Mouse (Mus musculus): ENCODE measurements around the gene Rab11fip4. TPM values are rescaled to one million over a fixed set of nuclear protein-coding genes. Genes with fewer than 3 reads are reported as not detected.

Rab11fip4 gene
- polyA plus RNA-seq, 1 experiment, result 94.8 TPM

DNA sequence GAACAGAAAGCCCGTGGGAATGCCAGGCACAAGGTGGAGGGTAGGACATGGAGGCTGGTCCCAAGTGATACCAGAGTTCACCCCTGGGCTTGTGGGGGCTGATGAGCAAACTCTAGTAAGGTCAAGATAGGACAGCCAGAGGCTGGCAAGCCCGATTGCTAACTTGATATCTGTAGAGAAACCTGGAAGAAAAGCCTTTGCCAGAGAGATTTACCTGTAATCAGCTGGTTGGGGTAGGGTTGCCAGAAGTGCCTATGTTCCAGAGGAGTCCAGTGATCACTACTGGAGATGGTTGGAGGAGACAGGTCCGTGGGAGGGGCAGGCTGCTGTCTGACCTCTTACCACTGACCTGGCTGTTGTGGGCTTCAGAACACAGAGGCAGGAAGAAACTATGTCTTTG lies 126.3 kb downstream of the Rab11fip4 start:
- TF ChIP-seq POLR2A (IDR thresholded peaks at IDR 0.05; ENCODE audit: borderline replicate concordance, insufficient read depth, low read length), result no peak
- TF ChIP-seq CTCF (IDR thresholded peaks at IDR 0.05; ENCODE audit: borderline replicate concordance, insufficient read depth, low read depth, low read length), result no peak
- WGBS, result 81% methylated on average over 3 of the region's 3 CpGs
- Histone ChIP-seq H3K4me1 (ENCODE audit: control insufficient read depth, insufficient read depth, low read length) (no peaks in the 10 kb centered on the region), H3K27ac (ENCODE audit: insufficient read depth, low read length) (no peak overlapping the region), H3K4me3 (replicated peaks; ENCODE audit: insufficient read depth, low read depth, low read length) (no peak overlapping the region), H3K27me3 (ENCODE audit: control insufficient read depth, insufficient read depth, low read length) (no peaks in the 10 kb centered on the region)
- DNase-seq, result no peak

DNA sequence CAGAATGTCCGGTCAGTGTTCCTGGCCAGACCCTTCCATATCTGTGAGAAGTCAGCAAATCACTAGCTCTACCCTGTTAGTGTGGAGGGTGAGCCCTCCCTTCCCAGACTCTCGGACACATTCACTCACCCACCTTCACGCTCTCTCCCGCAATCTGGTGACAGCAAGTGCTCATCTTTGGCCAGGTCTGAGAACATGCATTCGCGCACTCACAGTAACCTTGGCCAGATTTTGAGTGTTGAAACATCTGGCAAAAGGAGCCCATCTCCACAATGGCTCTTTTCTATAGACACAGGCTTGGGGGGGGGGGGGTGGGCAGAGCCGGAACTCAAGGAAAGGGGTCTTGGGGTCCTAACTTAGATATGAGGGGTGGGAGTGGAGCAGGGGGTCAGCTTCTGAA lies 126.8 kb downstream of the Rab11fip4 start:
- Histone ChIP-seq H3K4me3 (replicated peaks; ENCODE audit: insufficient read depth, low read depth, low read length) (no peak overlapping the region), H3K27ac (ENCODE audit: insufficient read depth, low read length) (no peak overlapping the region), H3K27me3 (ENCODE audit: control insufficient read depth, insufficient read depth, low read length) (no peaks in the 10 kb centered on the region), H3K4me1 (ENCODE audit: control insufficient read depth, insufficient read depth, low read length) (no peaks in the 10 kb centered on the region)
- TF ChIP-seq POLR2A (IDR thresholded peaks at IDR 0.05; ENCODE audit: borderline replicate concordance, insufficient read depth, low read length) (no peak), CTCF (IDR thresholded peaks at IDR 0.05; ENCODE audit: borderline replicate concordance, insufficient read depth, low read depth, low read length) (no peak)
- 72% methylated on average over 7 of the region's 7 CpGs for WGBS
- DNase-seq, result no peak

GRCm38 (mm10) chr11:79718202-79718601 lies 127.2 kb downstream of the Rab11fip4 start:
- Histone ChIP-seq H3K4me1 (ENCODE audit: control insufficient read depth, insufficient read depth, low read length) (no peaks in the 10 kb centered on the region), H3K4me3 (replicated peaks; ENCODE audit: insufficient read depth, low read depth, low read length) (no peak overlapping the region), H3K27ac (ENCODE audit: insufficient read depth, low read length) (no peak overlapping the region), H3K27me3 (ENCODE audit: control insufficient read depth, insufficient read depth, low read length) (no peaks in the 10 kb centered on the region)
- TF ChIP-seq CTCF (IDR thresholded peaks at IDR 0.05; ENCODE audit: borderline replicate concordance, insufficient read depth, low read depth, low read length), result no peak
- WGBS, result 69% methylated on average over 6 of the region's 6 CpGs
- no peak for DNase-seq

DNA sequence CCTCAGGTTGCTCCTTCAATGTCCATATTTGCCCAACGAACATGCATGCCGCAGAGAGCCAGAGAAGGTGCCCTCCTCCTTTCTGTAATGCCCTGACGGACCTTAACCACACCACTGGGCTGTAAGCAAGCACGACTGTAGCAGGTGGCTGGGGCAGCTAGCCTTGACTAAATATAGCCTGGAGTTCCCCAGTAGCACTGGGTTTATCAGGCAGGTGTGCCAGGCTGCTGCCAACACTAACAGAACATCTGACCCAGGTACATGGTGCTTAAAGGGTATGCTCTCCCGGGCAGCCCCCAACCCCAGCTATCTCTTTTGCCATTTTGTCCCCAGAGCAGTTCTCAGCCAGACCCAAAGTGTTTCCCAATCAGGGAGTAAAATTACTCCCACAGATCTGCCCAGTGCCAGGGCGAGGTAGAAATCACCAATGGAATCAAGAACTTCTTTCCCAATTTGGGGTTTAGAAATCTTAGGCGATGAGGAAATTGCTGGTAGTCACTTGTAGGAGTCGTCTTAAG lies 127.9 kb downstream of the Rab11fip4 start:
- 91% methylated on average over 8 of the region's 8 CpGs for WGBS
- DNase-seq, result no peak
- TF ChIP-seq POLR2A (IDR thresholded peaks at IDR 0.05; ENCODE audit: borderline replicate concordance, insufficient read depth, low read length), result no peak
- no peak for TF ChIP-seq CTCF (IDR thresholded peaks at IDR 0.05; ENCODE audit: borderline replicate concordance, insufficient read depth, low read depth, low read length)
- Histone ChIP-seq H3K4me3 (replicated peaks; ENCODE audit: insufficient read depth, low read depth, low read length) (no peak overlapping the region), H3K4me1 (ENCODE audit: control insufficient read depth, insufficient read depth, low read length) (no peaks in the 10 kb centered on the region), H3K27ac (ENCODE audit: insufficient read depth, low read length) (no peak overlapping the region), H3K27me3 (ENCODE audit: control insufficient read depth, insufficient read depth, low read length) (no peaks in the 10 kb centered on the region)

DNA sequence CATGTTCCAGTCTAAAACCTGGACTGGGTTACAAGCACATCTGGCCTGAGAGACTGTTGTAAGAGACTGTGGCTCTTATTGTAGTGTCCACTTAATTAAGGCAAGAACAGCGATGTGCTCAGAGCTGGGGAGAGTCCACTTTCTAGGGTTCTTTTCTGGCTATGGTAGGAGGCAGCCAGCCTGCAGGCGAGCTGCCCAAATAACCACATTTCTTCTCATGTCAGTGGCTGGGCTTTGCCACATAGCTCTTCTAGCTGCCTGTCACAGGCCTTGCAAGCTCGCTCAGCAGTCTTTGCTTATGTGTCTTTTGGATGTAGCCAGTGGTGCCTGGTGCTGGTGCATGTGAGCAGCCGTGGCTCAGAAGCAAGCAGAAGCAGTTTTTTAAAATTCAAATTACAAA lies 129.7 kb downstream of the Rab11fip4 start:
- TF ChIP-seq POLR2A (IDR thresholded peaks at IDR 0.05; ENCODE audit: borderline replicate concordance, insufficient read depth, low read length) (no peak), CTCF (IDR thresholded peaks at IDR 0.05; ENCODE audit: borderline replicate concordance, insufficient read depth, low read depth, low read length) (no peak)
- Histone ChIP-seq H3K4me3 (replicated peaks; ENCODE audit: insufficient read depth, low read depth, low read length) (no peak overlapping the region), H3K4me1 (ENCODE audit: control insufficient read depth, insufficient read depth, low read length) (no peaks in the 10 kb centered on the region), H3K27me3 (ENCODE audit: control insufficient read depth, insufficient read depth, low read length) (no peaks in the 10 kb centered on the region), H3K27ac (ENCODE audit: insufficient read depth, low read length) (no peak overlapping the region)
- WGBS, result 79% methylated on average over 4 of the region's 4 CpGs
- DNase-seq, result no peak

- Histone ChIP-seq H3K4me1 (ENCODE audit: control insufficient read depth, insufficient read depth, low read length) (no peaks in the 10 kb centered on the region), H3K4me3 (replicated peaks; ENCODE audit: insufficient read depth, low read depth, low read length) (no peak overlapping the region), H3K27me3 (ENCODE audit: control insufficient read depth, insufficient read depth, low read length) (no peaks in the 10 kb centered on the region), H3K27ac (ENCODE audit: insufficient read depth, low read length) (no peak overlapping the region)
- no peak for DNase-seq
- TF ChIP-seq POLR2A (IDR thresholded peaks at IDR 0.05; ENCODE audit: borderline replicate concordance, insufficient read depth, low read length), result no peak
- TF ChIP-seq CTCF (IDR thresholded peaks at IDR 0.05; ENCODE audit: borderline replicate concordance, insufficient read depth, low read depth, low read length), result no peak
- WGBS, result 94% methylated on average over 5 of the region's 5 CpGs
Measured at GRCm38 (mm10) chr11:79722811-79723210, 131.8 kb downstream of the Rab11fip4 start.

GRCm38 (mm10) chr11:79725005-79725404 lies 134.0 kb downstream of the Rab11fip4 start:
- Histone ChIP-seq H3K27ac (ENCODE audit: insufficient read depth, low read length) (no peak overlapping the region), H3K4me3 (replicated peaks; ENCODE audit: insufficient read depth, low read depth, low read length) (no peak overlapping the region), H3K4me1 (ENCODE audit: control insufficient read depth, insufficient read depth, low read length) (peaks cover 7% of the 10 kb centered on the region), H3K27me3 (ENCODE audit: control insufficient read depth, insufficient read depth, low read length) (no peaks in the 10 kb centered on the region)
- TF ChIP-seq CTCF (IDR thresholded peaks at IDR 0.05; ENCODE audit: borderline replicate concordance, insufficient read depth, low read depth, low read length) (no peak), POLR2A (IDR thresholded peaks at IDR 0.05; ENCODE audit: borderline replicate concordance, insufficient read depth, low read length) (no peak)
- no peak for DNase-seq
- 91% methylated on average over 6 of the region's 6 CpGs for WGBS

GRCm38 (mm10) chr11:79729231-79730047 lies 138.4 kb downstream of the Rab11fip4 start:
- Histone ChIP-seq H3K4me3 (replicated peaks; ENCODE audit: insufficient read depth, low read depth, low read length) (no peak overlapping the region), H3K27me3 (ENCODE audit: control insufficient read depth, insufficient read depth, low read length) (no peaks in the 10 kb centered on the region), H3K27ac (ENCODE audit: insufficient read depth, low read length) (peak overlapping the region; percentile 34), H3K4me1 (ENCODE audit: control insufficient read depth, insufficient read depth, low read length) (peaks cover 11% of the 10 kb centered on the region)
- peak; percentile 87 to 93 for DNase-seq
- WGBS, result 3% methylated on average over 13 of the region's 13 CpGs
- TF ChIP-seq POLR2A (IDR thresholded peaks at IDR 0.05; ENCODE audit: borderline replicate concordance, insufficient read depth, low read length) (no peak), CTCF (IDR thresholded peaks at IDR 0.05; ENCODE audit: borderline replicate concordance, insufficient read depth, low read depth, low read length) (no peak)
